Mouse (Mus musculus) gastrocnemius, postnatal 14 days (tissue): ENCODE results near the gene Bok. TPM values are rescaled to one million over a fixed set of nuclear protein-coding genes. Genes with fewer than 3 reads are reported as not detected.
"Not testable (repeated sequence)": the region's sequence is repeated elsewhere in the genome, so short reads cannot be mapped to it uniquely, and the experiment has no call there.

Experiments used
- DNase-seq: peaks from one replicate; pipeline ENCODE4 v3.0.0; 2021; ENCODE audit warnings: mixed read lengths
- intact Hi-C: fragments of 180-260 bp; cut with DNase I; formaldehyde crosslinking; loops from one replicate; pipeline ENCODE4 v1.15.1; 2025; ENCODE audit warnings: low total_unique reads
- long read RNA-seq, 2 experiments: library from polyadenylated mRNA; stranded (forward); transcript quantifications; one replicate each; pipeline ENCODE4 v2.0.0; 2021
- total RNA-seq, 2 experiments: library from RNA; stranded (reverse); gene quantifications; 2 replicates each; pipeline ENCODE4 v1.2.3; 2021

The Bok gene
- total RNA-seq: 1 to 10 TPM; 2.9 to 3.1 TPM
- long read RNA-seq, experiment 1, transcript Bok-201 (5 exons, 1,468 nt): major isoform, 6 of 9 reads
- long read RNA-seq, experiment 1, partial matches to known transcripts: 3 of 9 reads
- long read RNA-seq, experiment 1, other reads (novel, unspliced or antisense): 0 of 9 reads
- long read RNA-seq, experiment 2, transcript Bok-201 (5 exons, 1,468 nt): major isoform, 6 of 6 reads
- long read RNA-seq, experiment 2, partial matches to known transcripts: 0 of 6 reads
- long read RNA-seq, experiment 2, other reads (novel, unspliced or antisense): 0 of 6 reads

GRCm38 (mm10) chr1:93685401-93686244 is at the start of gene Bok:
Bok (plus strand) TSS chr1:93685660.
- intact Hi-C loops: no loop called here
- DNase-seq: peak; percentile 88

- DNase-seq: no peak
- intact Hi-C loops: no loop called here
These were observed 49.1 kb upstream of the Bok start for GRCm38 (mm10) chr1:93636211-93636897.

GRCm38 (mm10) chr1:93641978-93642377 is 43.5 kb upstream of the Bok start:
- DNase-seq: no peak
- intact Hi-C loops: no loop called here

- no peak for DNase-seq
- intact Hi-C loops: no loop called here
These were observed 42.8 kb upstream of the Bok start for GRCm38 (mm10) chr1:93642692-93643091.

GRCm38 (mm10) chr1:93649604-93650172 is 35.8 kb upstream of the Bok start:
- DNase-seq: no peak
- intact Hi-C loops: no loop called here

- intact Hi-C loops: no loop called here
- no peak for DNase-seq
These were observed 31.2 kb upstream of the Bok start for GRCm38 (mm10) chr1:93654275-93654674.

- intact Hi-C loops: no loop called here
- DNase-seq: no peak
These were observed 30.7 kb upstream of the Bok start for GRCm38 (mm10) chr1:93654798-93655197.

GRCm38 (mm10) chr1:93656325-93657024 is 29.0 kb upstream of the Bok start:
- DNase-seq: no peak
- intact Hi-C loops: no loop called here

GRCm38 (mm10) chr1:93657025-93657360 is 28.5 kb upstream of the Bok start:
- no peak for DNase-seq
- intact Hi-C loops: no loop called here

GRCm38 (mm10) chr1:93658559-93658958 is 26.9 kb upstream of the Bok start, which contains the start of gene Stk25:
Stk25 (minus strand) TSS chr1:93658659.
- intact Hi-C loops, DNase-seq: not testable (repeated sequence)

GRCm38 (mm10) chr1:93667760-93668400 is 17.6 kb upstream of the Bok start:
- no peak for DNase-seq
- intact Hi-C loops: loop anchor here (5.0 kb wide), 1 partner anchor 59 kb away; no protein-coding TSS in a partner anchor

- intact Hi-C loops: loop anchor here (5.0 kb wide), 1 partner anchor 58 kb away; no protein-coding TSS in a partner anchor
- peak; percentile 84 for DNase-seq
These were observed 16.5 kb upstream of the Bok start for GRCm38 (mm10) chr1:93668791-93669548.

GRCm38 (mm10) chr1:93669941-93670340 is 15.5 kb upstream of the Bok start:
- no peak for DNase-seq
- intact Hi-C loops: loop anchor here (5.0 kb wide), 1 partner anchor 57 kb away; no protein-coding TSS in a partner anchor

- DNase-seq: no peak
- intact Hi-C loops: no loop called here
These were observed 12.8 kb upstream of the Bok start for GRCm38 (mm10) chr1:93672682-93673081.

GRCm38 (mm10) chr1:93678386-93678785 is 7.1 kb upstream of the Bok start:
- DNase-seq: peak; percentile 57
- intact Hi-C loops: no loop called here

- peak; percentile 37 for DNase-seq
- intact Hi-C loops: no loop called here
These were observed 5.4 kb upstream of the Bok start for GRCm38 (mm10) chr1:93679889-93680568.

- DNase-seq: peak; percentile 43
- intact Hi-C loops: no loop called here
These were observed 943 bp downstream of the Bok start for GRCm38 (mm10) chr1:93686245-93686960.
